Mouse (Mus musculus) MEL (cell line): Measurements from ENCODE around the gene Stag2.

Source experiments
- CTCF ChIP-seq, 3 experiments: IDR thresholded peaks in 2 of 3; conservative IDR thresholded peaks in 1 of 3; 2 replicates each; pipeline ENCODE4 v1.5.1; 2011 to 2012; ENCODE audit warnings: low read length in 3 of 3, low read depth in 2 of 3, mild to moderate bottlenecking in 2 of 3, improper control_type of control experiment in 1 of 3, inconsistent platforms in 1 of 3, mixed read lengths in 1 of 3, moderate library complexity in 1 of 3; ENCODE audit not compliant: control insufficient read depth in 1 of 3, insufficient read depth in 1 of 3, poor library complexity in 1 of 3, severe bottlenecking in 1 of 3
- MAX ChIP-seq: IDR thresholded peaks from 2 replicates; pipeline ENCODE4 v1.6.1; 2011; ENCODE audit warnings: low read length, improper control_type of control experiment
- POLR2A ChIP-seq, 2 experiments: IDR thresholded peaks; 2 replicates each; pipeline ENCODE4 v1.6.1; 2011 to 2012; ENCODE audit warnings: low read length in 2 of 2, mild to moderate bottlenecking in 2 of 2, control low read depth in 1 of 2, improper control_type of control experiment in 1 of 2, low read depth in 1 of 2, moderate library complexity in 1 of 2; ENCODE audit not compliant: control insufficient read depth in 1 of 2, insufficient read depth in 1 of 2, poor library complexity in 1 of 2
- SMC3 ChIP-seq: IDR thresholded peaks from 2 replicates; pipeline ENCODE4 v1.6.1; 2011; ENCODE audit warnings: low read depth, low read length, improper control_type of control experiment
- TBP ChIP-seq: IDR thresholded peaks from 2 replicates; pipeline ENCODE4 v1.8.0; 2011; ENCODE audit warnings: low read depth, low read length, improper control_type of control experiment
- UBTF ChIP-seq: IDR thresholded peaks from 2 replicates; pipeline ENCODE4 v1.6.1; 2012; ENCODE audit warnings: low read depth, mild to moderate bottlenecking, inconsistent platforms, low read length, improper control_type of control experiment, moderate library complexity, borderline replicate concordance; ENCODE audit not compliant: insufficient read depth

DNA sequence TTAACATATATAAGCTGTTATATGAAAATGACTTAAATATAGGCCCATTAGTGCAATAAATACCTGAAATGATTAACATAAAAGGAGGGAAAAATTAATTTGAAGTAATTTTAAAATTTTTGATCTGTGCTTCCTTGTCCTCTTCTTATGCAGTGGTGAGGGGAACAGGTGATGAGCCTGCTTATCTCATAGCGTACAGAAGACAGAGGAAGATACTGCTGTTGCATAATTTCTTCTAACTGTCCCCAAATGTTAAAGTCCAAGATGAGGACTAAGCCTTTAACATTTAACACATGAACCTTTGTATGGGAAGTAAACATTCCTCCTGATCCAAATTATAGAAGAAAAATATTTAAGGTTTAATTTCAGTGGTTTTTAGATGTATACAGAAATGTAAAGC, 66.6 kb downstream of the Stag2 start:
- no peak for TF ChIP-seq MAX
- TF ChIP-seq TBP, result no peak
- TF ChIP-seq CTCF (IDR thresholded peaks at IDR 0.05 in 2 of 3, conservative IDR thresholded peaks at IDR 0.05 in 1 of 3; ENCODE audit: control insufficient read depth in 1 of 3, insufficient read depth in 1 of 3, low read depth in 2 of 3, low read length in 3 of 3, poor library complexity in 1 of 3, severe bottlenecking in 1 of 3), result no peak
- TF ChIP-seq POLR2A (IDR thresholded peaks at IDR 0.05; ENCODE audit: control insufficient read depth in 1 of 2, insufficient read depth in 1 of 2, low read depth in 1 of 2, low read length in 2 of 2, poor library complexity in 1 of 2), result no peak
- no peak for TF ChIP-seq SMC3
- TF ChIP-seq UBTF, result no peak
